Mouse (Mus musculus): Measurements from ENCODE around the gene Ndufs1.

Ndufs1 gene

GRCm38 (mm10) chr1:63115540-63115939 is 61.1 kb downstream of the Ndufs1 start:
- DNase-seq (ENCODE audit: low read depth, low spot score), result peak; percentile 17

- DNase-seq (ENCODE audit: low read depth, low spot score), result no peak
Measured at GRCm38 (mm10) chr1:63115096-63115495, 61.5 kb downstream of the Ndufs1 start.

GRCm38 (mm10) chr1:63114136-63114781 is 62.4 kb downstream of the Ndufs1 start, which contains the start of gene Ino80d:
Gene Ino80d, minus strand, starts transcription at chr1:63114667.
- DNase-seq (ENCODE audit: low read depth, low spot score), result peak; percentile 72

GRCm38 (mm10) chr1:63113274-63114135 is 63.1 kb downstream of the Ndufs1 start:
- peak; percentile 51 for DNase-seq (ENCODE audit: low read depth, low spot score)

DNA sequence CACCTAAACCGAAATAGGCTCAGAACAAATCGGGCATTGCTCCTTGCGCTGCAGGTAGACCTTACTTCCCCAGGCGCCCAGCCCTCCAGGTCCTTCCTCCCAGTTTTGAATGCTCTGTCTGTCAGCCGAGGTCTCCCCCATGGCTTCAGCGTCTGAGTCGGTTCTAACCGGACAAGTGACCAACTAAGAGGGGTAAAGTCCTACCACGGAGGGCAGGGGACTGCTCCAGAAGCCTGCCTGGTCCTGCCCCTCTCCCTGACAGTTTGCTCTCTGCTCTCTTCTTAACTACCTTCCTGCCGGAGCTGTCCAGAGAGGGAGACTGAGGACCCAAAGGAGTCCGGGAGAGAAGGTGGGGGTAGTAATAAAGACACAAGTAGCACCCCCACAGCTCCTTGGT is 63.8 kb downstream of the Ndufs1 start:
- peak; percentile 42 for DNase-seq (ENCODE audit: low read depth, low spot score)

- DNase-seq (ENCODE audit: low read depth, low spot score), result no peak
Measured at GRCm38 (mm10) chr1:63112151-63112864, 64.3 kb downstream of the Ndufs1 start.

GRCm38 (mm10) chr1:63110536-63111285 is 65.9 kb downstream of the Ndufs1 start:
- DNase-seq (ENCODE audit: low read depth, low spot score), result peak; percentile 40

- DNase-seq (ENCODE audit: low read depth, low spot score), result no peak
Measured at GRCm38 (mm10) chr1:63107614-63108327, 68.9 kb downstream of the Ndufs1 start.

- no peak for DNase-seq (ENCODE audit: low read depth, low spot score)
Measured at GRCm38 (mm10) chr1:63102758-63103451, 73.7 kb downstream of the Ndufs1 start.

DNA sequence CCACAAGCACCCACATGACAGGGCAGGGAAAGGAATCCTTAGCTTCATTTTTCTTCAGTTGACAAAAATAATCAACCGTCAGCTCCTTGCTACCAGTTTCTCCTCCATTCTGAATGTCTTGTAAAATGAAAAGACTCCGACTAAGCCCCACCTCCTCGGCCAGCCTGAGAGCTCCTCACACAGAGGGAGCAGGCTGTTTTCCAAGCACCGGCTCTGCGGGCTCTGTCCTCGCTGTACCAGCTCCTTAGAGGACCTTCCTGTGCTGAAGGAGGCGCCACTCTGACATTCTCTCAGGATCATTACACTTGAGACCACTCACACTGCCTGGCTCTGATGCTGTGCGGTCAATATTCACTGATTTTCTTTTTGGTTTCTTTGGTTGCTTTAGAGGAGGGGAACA is 76.4 kb downstream of the Ndufs1 start:
- no peak for DNase-seq (ENCODE audit: low read depth, low spot score)

GRCm38 (mm10) chr1:63098831-63099230 is 77.8 kb downstream of the Ndufs1 start:
- DNase-seq (ENCODE audit: low read depth, low spot score), result no peak

GRCm38 (mm10) chr1:63096071-63096470 is 80.6 kb downstream of the Ndufs1 start:
- no peak for DNase-seq (ENCODE audit: low read depth, low spot score)
